Mouse (Mus musculus): ENCODE results near the gene Cnp.
"Not testable (repeated sequence)": the region's sequence is repeated elsewhere in the genome, so short reads cannot be mapped to it uniquely, and the experiment has no call there.

The Cnp gene

GRCm38 (mm10) chr11:100574708-100575483, at the start of gene Cnp:
Gene Cnp (plus strand): TSS chr11:100574904.
- DNase-seq (ENCODE audit: low spot score): peak; percentile 47

GRCm38 (mm10) chr11:100524987-100525630, 49.6 kb upstream of the Cnp start:
- DNase-seq (ENCODE audit: low spot score): no peak

- no peak for DNase-seq (ENCODE audit: low spot score)
These were observed 48.5 kb upstream of the Cnp start for GRCm38 (mm10) chr11:100526052-100526816.

GRCm38 (mm10) chr11:100527066-100527457, 47.6 kb upstream of the Cnp start:
- peak; percentile 21 for DNase-seq (ENCODE audit: low spot score)

- DNase-seq (ENCODE audit: low spot score): peak; percentile 93
These were observed 47.0 kb upstream of the Cnp start, which contains the start of gene Acly for GRCm38 (mm10) chr11:100527458-100528374. Gene Acly (minus strand): TSS chr11:100528000.

GRCm38 (mm10) chr11:100528375-100529165, 46.1 kb upstream of the Cnp start:
- no peak for DNase-seq (ENCODE audit: low spot score)

- DNase-seq (ENCODE audit: low spot score): no peak
These were observed 40.8 kb upstream of the Cnp start for GRCm38 (mm10) chr11:100533871-100534270.

- not testable (repeated sequence) for DNase-seq (ENCODE audit: low spot score)
These were observed 40.3 kb upstream of the Cnp start for GRCm38 (mm10) chr11:100534411-100534810.

GRCm38 (mm10) chr11:100534821-100535220, 39.9 kb upstream of the Cnp start:
- not testable (repeated sequence) for DNase-seq (ENCODE audit: low spot score)

GRCm38 (mm10) chr11:100535996-100536395, 38.7 kb upstream of the Cnp start:
- DNase-seq (ENCODE audit: low spot score): no peak

GRCm38 (mm10) chr11:100536466-100536865, 38.2 kb upstream of the Cnp start:
- DNase-seq (ENCODE audit: low spot score): no peak

- DNase-seq (ENCODE audit: low spot score): no peak
These were observed 33.7 kb upstream of the Cnp start for GRCm38 (mm10) chr11:100540966-100541365.

GRCm38 (mm10) chr11:100541577-100541976, 33.1 kb upstream of the Cnp start:
- DNase-seq (ENCODE audit: low spot score): no peak

- DNase-seq (ENCODE audit: low spot score): peak; percentile 62
These were observed 29.6 kb upstream of the Cnp start, which contains the start of gene Ttc25 for GRCm38 (mm10) chr11:100544832-100545745. Gene Ttc25 (plus strand): TSS chr11:100545607.

- DNase-seq (ENCODE audit: low spot score): no peak
These were observed 29.0 kb upstream of the Cnp start for GRCm38 (mm10) chr11:100545746-100546085.

- DNase-seq (ENCODE audit: low spot score): no peak
These were observed 27.7 kb upstream of the Cnp start for GRCm38 (mm10) chr11:100546955-100547354.

GRCm38 (mm10) chr11:100548141-100548540, 26.6 kb upstream of the Cnp start:
- no peak for DNase-seq (ENCODE audit: low spot score)

- DNase-seq (ENCODE audit: low spot score): no peak
These were observed 25.2 kb upstream of the Cnp start for GRCm38 (mm10) chr11:100549466-100549865.

- no peak for DNase-seq (ENCODE audit: low spot score)
These were observed 24.6 kb upstream of the Cnp start for GRCm38 (mm10) chr11:100550101-100550500.

GRCm38 (mm10) chr11:100552842-100553241, 21.9 kb upstream of the Cnp start:
- DNase-seq (ENCODE audit: low spot score): no peak

Data from layer of hippocampus, adult 9-10 months (tissue).